Mouse (Mus musculus) thymus, postnatal 36 days (tissue): ENCODE data around the gene Cav2.

ENCODE experiments used
- DNase-seq, 2 experiments: peaks; one replicate each; pipeline ENCODE4 v3.0.0; 2022; ENCODE audit warnings: mixed read lengths in 2 of 2

Cav2 gene

DNA sequence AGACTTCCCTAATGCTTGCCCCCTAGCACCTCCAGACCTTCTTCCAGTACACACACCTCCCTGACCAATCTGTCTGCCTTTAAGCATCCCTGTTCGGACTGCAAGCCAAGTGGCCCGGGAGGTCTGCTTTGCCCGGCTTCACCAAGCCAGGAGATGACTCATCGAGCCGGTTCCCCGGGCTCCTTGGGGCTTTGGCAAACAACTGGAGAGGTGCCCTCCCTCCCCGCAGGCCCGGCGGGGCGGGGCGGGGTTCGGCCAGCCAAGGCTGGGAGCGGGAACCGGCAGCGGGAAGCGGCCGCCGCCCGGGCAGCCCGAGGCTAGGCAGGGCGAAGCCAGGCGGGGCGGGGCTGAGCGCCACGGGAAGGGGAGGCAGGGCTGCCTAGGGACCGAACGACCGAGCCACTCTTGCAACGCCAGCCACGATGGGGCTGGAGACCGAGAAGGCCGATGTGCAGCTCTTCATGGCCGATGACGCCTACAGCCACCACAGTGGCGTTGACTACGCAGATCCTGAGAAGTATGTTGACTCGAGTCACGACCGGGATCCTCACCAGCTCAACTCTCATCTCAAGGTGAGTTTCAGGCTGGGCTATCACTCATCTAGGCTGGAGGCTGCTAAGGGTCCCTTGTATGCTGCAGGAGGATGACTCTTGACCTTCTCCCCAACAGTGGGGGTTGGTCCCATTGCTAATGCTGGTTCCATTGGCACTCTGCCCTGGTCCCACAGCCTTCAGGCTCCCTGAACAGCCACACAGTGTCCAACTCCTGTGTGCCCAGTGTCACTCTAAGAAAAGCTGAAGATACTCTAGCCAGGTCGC is at the start of gene Cav2:
Cav2 (plus strand) TSS at position 247 of the 818 bp plus-strand sequence.
- DNase-seq: peak; percentile 17 to 24

DNA sequence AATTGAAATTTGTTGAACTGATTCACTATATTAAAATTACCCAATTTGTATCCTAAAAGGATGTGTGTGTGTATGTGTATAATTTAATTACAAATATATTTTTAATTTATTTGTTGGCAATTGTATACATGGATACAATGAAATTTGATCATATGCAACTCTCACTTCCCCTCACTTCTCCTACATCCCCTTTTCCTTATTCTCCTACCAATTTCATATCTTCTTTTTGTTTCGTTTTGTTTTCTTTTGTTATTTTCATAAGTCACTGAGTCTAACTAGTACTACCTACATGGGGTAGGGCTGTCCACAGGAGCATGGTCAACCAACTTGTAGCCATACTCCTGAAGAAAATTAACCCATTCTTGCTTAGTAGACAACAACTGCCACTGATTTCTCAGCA is 41.3 kb upstream of the Cav2 start:
- DNase-seq: no peak

DNA sequence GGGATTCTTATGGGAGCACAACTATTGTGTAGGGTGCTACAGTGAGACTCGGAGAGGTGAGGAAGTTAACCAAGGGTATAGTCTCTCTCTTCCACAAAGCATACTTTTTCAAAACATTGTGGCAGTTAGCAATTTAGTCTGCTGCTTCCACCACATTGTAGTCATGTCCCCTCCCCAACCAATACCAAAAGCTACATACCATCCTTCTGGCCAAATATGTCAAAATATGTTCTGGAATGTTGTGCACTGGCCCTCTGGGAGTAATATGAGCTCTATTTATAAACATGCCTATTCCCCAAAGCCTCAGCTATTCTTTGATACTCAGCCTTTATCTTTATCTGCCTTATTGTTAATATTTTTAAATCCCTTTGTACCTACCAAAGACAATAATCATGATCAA is 40.0 kb upstream of the Cav2 start:
- no peak for DNase-seq

DNA sequence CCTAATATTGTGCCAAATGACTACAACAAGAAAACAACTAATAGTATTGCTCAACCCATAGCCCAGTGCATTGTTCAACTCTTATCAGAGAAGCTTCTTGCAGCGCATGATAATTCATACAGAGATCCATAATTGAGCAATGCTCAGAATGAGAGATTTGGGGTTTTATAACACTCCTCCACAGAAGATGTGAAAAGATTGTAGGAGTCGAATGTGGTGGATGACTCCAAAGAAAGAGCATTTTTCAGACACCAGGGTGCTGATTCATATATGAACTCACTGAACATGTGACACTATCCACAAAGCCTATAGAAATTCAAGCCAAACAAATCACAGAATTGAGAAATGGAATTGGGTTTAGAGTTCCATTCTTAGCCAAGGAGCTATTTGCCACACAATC is 34.0 kb upstream of the Cav2 start:
- no peak for DNase-seq

DNA sequence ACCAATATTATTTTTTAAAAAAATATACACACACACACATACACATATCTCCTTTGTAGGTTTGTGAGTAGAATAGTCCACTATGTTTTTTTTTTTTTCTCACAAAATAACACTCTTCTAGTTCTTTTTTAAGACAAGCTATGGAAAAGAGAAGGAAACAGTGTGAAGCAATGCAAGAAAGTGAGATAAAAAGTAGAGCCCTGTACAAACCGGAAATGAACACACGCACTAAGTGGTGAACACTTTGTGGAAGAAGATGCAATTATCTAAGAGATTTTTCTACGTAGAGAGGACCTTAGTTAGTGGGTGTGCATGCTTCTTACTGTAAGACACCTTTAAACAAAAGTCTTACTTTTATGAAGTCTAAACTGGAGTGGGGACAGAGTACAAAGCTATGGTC is 33.3 kb upstream of the Cav2 start:
- no peak for DNase-seq

DNA sequence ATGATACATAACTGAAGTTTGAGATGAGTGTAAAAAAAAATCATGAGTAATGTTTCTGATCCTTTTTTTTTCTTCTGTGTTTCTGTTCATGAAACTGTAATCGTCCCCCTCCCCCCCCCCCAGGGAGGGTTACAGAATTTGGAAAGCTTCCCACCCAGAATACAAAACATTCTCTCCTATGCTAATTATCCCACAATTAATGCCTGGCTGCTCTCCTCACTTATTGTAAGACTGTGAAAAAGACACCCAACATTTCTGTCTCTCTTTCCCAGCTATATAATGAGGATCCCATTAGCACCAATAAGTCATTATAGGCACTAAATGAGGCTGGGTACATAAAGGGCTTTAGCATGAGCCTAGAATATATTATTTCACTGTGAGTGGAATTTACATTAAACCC is 32.7 kb upstream of the Cav2 start:
- no peak for DNase-seq

DNA sequence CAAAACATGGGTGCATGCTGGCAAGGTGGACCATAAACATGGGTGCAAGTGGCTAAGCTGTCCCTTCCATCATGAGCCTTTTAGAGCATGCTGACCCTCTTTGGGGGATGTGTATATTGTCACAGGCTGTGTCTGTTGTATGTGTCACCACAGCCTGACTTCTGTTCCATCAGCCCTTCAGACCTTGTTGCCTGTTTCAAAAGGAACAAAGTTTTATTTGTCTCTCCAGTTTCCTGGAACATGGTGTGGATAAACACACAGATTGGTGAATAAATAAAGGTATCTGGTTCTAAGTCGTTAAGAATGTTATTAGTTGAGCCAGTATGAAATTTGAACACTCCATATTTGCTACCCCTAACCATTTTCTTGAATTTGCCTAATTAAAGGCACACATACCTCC is 29.0 kb upstream of the Cav2 start:
- DNase-seq: no peak

DNA sequence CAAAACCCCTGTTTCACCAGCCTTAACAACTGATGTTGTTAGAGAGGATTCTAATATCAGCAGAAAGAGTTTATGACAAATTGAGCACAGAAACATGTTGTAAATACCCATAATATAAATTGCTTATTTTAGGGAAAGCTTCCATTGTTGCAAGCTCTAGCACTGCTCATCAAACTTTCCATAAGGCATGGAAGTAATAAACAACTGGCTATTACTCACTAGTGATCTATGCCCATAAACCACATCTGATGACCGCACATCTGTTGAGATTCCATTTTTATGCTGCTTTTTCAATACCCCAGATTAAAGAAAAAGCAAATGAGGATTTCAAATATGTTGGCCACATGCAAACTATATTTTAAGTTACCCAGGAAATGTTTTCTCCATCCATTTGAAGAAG is 22.8 kb upstream of the Cav2 start:
- no peak for DNase-seq

DNA sequence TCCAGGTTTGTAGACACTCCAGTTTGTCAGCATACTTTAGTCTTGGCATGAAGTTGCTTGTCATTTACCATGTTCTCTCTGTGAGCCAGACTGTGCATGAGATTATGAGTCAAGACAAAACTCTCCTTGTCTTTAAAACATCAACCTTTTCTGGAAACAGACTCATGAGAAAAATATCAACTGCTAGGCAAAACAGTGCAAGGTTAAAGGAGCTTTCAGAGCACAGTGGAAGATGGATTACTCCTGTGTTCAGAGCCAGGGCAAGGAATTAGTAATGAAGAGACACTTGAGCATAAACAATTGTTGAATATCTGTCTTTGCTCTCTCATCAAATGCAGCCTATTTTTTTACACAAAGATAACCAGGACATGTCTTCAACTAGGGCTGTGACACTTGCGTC is 22.1 kb upstream of the Cav2 start:
- DNase-seq: no peak

DNA sequence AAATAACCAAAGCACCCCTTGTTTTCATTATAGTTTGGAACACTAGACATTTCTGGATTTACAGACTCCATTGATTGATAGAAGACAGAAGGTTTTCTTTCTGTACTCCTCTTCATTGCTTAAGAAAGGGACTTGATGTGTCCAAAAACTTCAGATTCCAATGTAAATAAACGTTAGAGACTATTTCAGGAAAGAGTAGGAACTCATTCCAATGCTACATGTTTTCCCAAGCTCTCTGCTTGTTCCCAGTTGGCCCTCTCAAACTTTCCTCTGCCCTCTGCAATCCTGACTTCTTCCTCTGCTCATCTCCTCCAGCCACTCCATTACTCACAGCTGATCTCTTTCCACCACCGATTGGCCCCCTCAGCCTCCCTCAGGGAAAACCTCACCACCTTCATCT is 18.2 kb upstream of the Cav2 start:
- no peak for DNase-seq

DNA sequence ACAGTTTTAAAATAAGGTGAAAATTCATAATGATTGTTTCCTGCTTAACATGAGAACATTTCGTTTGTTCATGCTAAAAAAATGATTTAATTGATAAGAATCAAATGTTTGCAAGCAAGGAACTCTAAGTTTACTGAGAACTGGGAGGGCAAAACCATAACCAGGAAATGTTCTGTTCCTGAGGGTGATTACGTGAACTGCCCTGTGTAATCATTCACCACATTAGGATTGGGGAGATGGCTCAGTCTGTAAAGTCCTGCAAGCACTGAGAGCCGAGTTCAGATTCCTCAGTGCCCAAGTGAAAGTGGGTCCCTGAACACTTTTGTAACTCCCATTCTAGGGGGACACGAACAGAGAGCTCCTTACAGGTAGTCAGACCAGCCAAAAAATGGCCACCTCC is 15.9 kb upstream of the Cav2 start:
- DNase-seq: no peak

DNA sequence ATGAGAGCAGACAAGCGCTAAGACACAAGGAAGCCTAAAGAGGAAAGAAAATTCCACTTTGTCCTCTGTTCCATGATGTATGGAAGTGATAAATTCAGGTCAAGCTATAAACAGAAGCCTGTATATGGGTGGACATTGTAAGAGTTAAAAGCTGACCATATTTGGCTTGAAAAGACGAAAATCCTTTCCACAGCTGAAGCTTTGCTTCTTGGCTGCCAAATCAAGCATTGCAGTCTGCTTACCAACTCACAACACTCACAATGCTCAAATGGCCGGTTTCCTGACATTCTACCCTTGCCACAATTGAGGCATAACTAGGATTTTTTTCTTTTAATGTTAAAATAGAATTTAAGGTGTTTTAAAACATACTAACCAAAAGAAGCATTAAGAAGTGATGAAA is 14.5 kb upstream of the Cav2 start:
- no peak for DNase-seq

DNA sequence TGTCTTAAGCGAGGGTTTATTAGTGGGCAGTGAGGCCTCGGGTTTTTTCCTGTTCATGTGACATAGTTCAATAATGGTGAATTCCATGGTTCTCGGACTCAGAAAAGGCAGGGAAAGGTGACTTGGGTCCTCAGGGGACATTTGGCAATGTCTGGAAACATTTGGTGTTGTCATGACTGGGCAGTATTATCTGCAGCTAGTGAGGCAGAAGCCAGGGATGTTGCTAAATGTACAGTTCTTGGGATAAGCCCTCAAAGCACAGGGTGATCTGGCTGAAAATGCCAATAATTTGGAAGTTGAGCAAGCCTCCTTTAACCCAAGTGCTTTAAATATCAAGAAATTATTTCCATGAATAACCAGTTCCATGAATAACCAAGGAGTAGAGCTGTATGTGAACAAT is 2.6 kb upstream of the Cav2 start:
- DNase-seq: no peak

DNA sequence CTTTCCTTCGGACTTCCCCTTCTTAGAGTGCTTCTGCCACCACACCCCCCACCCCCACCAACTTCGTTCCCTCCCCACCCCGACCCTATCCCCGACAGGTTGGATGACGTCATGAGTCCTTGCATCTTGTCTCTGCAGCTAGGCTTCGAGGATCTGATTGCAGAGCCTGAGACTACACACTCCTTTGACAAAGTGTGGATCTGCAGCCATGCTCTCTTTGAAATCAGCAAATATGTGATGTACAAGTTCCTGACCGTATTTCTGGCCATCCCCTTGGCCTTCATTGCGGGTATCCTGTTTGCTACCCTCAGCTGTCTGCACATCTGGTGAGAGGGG is 740 bp downstream of the Cav2 start:
- DNase-seq: no peak

DNA sequence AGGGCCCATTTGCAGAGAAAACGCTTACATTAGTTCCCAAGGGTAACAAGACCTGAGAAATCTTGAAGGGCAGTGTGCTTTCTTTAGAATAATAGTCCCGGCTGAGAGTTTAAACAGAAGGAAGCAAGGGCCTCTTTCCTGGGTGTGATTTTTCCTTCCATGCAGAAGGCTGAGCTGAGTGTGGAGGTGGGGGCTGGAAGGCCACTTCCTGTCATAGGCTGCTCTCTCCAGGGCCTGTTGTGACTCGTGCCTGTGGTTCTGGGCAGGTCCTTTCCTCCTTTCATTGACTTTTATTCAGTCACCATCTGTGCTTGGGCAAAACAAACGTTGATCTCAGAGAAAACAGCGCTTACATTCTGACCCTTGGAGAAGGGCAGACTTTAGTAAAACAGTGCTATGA is 1.2 kb downstream of the Cav2 start:
- DNase-seq: peak; percentile 1 to 3

DNA sequence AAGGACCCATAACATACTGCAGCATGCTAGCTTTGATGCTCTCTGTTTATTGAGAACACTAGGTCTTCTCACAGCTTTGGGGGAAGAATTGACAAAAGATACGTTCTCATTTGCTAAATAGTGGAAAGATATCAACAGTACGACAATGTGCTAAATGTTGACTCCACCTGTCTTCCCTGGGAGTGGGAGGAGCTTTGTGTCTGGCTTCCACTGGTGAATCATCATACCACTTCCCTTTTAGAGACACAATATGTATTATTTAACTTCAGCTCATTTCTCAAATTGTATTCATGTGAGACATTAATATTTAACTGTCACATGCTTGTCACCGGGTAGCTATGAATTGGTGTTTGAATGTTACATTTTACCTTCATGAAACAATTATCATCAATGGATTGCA is 2.8 kb downstream of the Cav2 start:
- no peak for DNase-seq

DNA sequence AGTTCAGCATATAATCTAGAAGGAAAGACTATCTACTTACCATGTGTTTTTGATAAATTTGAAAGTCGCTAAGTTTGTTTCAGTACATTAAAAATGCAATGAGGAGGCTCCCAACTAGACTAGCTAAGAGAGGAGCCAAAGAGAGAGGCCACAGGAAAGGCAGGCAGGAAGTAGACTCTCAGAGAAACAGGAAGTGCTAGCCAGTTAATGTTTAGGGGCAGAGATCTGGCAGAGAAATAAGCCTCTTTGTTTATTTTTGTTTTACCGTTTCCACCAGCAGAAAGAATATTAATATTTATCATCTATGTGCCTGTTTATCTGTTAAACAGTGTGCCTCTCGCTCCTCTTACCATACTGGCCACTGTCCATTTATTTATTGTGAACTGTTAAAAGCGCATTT is 5.4 kb downstream of the Cav2 start:
- DNase-seq: no peak

DNA sequence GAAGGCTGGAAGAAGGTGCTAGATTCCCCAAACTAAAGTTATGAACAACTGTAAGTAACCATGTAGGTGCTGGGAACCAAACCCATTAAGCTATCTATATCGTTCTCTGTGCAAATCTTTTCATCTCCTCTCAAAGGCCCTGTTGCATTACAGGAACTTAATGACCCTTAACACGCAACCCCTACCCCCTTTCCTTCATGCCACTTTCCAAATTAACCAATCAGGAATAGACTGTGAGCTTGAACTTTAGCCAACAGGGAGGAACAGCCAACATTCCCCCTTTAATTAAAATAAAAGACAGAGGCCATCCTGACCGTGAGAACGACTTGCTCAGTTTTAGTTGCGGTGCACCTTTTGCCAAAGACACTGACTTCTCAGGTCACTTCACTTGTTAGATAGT is 14.1 kb downstream of the Cav2 start:
- no peak for DNase-seq

DNA sequence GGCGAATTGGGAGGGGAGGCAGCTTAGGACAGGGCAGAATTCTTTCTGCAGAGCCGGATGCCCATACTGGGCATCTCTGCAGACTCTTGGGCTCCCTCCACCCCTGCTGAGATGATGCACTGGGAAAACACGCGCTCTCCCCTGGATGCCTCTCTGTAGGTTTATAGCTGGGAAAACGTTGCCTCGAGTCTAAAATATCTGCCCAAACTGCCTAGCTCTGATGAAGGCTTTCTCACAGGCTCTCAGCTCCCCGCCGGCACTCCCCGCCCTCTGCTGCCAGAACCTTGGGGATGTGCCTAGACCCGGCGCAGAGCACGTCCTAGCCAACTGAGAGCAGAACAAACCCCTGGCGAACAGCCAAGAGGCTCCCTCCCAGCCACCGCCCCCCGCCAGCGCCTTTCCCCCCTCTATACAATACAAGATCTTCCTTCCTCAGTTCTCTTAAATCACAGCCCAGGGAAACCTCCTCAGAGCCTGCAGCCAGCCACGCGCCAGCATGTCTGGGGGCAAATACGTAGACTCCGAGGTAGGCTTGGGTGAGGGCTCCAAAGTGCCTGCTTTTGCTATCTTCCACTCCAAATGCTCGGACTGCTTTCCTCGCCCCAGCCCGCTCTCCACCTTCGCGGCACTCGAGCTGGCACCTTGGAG is 25.1 kb downstream of the Cav2 start, which contains the start of gene Cav1:
Cav1 (plus strand) TSS at position 382 of the 648 bp plus-strand sequence.
- no peak for DNase-seq

DNA sequence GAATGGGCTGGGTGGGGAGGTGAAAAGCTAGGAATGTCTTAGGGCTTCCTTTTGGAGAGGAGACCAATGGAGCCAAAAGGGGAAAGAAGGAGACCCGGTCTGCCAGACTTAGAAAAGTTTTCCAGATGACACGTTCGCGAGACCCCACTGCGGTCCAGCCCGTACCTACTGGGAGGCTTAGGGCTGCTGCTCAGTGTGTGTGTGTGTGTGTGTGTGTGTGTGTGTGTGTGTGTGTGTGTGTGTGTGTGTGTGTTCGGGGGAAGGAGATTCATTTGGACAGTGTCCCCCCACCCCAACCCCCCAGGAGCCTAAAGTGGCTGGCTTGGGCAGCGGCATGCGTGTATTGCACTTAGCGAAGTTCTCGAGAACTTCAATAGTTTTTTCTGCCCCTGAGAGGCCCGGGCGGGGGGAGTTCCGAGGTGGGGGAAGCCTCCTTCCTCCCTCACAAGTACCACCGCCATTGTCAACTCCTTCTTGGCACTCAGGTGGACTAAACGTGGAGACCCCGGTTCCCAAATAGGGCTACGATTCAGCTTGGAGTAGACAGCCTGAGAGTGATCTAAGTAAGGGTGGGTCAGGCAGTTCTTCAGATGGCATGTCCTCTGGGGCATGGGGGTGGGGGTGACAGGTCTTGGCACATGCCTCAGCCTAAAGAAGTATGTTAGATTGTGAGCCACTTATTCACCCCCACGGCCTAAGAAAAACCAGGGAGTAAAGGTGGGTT is 25.8 kb downstream of the Cav2 start:
- no peak for DNase-seq

DNA sequence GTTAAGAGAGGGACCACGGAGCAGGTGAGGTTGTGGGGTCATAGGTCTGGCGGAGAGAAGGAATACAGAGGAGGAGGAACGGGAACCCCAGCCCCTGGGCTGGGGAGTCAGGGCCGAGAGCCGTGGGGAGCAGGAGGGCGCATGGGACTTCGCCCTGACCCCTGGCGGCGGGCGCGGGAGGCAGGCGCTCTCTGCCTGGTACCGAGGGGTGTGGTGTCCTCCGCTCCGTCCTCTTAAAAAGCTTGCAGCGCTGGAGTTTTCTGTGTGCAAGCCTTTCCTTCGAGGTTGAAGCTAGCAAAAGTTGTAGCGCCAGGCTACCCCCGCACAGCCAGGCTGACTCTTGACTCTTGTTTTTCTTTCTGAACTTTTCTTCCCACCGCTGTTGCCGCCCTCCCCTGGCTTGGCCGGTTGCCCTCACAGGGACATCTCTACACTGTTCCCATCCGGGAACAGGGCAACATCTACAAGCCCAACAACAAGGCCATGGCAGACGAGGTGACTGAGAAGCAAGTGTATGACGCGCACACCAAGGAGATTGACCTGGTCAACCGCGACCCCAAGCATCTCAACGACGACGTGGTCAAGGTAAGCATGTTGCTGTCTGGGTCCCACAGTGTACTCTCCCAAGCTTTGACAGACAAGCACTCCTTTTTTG is 26.6 kb downstream of the Cav2 start:
- peak; percentile 26 to 28 for DNase-seq

DNA sequence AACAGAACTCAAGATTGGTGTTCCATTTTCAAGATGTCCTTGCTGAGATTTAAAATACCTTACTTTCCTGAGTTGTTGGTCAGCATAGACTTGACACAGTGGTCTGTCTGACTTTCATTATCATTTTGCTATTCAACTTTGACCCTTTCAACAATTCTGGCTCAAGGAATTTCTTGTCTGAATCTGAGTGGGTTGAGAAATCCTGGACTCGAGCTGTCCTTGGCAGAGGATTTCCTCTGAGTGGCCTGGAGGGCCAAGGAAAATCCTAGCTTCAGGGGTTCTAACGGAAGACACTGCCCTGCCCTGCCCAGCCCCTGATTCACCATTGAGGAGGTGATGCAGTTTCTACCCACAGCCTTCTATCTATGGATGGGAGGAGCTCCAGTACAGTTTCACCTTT is 27.7 kb downstream of the Cav2 start:
- DNase-seq: no peak

DNA sequence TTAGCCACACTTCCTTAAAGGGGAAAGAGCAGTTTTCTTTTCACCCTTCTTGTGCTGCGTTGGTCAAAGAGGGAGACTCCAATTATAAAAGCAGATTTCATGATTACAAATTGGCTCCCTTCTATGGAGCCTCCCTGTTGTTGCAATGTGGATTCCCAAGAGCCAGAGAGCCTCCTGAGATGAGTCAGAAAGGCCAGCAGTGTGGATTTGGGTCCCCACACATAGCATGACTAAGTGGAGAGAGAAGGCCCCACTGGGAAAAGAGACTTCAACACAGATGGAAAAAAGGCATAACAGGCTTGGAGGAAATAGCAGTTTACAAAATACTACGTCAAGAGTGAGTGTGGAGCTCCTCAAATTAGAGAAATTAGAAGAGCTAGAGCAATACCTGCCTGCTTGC is 28.3 kb downstream of the Cav2 start:
- DNase-seq: no peak

DNA sequence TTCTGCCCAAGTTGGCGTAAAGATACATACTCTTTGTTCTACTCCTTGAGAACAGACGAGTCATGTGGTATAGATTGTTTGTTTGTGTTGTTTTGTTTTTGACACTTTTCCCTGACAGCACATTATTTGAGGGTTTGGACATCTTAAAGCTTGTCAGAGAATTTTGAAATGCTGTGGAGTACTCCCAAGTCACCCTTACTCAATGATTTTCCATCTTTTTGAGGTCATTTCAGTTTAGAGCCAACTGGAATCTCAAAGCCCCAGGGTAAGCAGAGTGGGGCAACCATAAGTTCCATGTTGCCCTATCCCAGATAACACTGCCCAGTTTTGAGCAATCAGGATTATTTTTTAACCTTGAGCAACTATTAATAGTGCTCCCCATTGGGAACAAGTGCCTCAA is 33.3 kb downstream of the Cav2 start:
- DNase-seq: no peak
